Mouse (Mus musculus) C2C12 (cell line): ENCODE results near the gene Ankrd65.

Experiments
- CTCF ChIP-seq: IDR thresholded peaks from one replicate; pipeline ENCODE4 v1.5.1; 2011; ENCODE audit not compliant: control insufficient read depth, insufficient read depth, insufficient read length
- MAX ChIP-seq: IDR thresholded peaks from one replicate; pipeline ENCODE4 v1.6.1; 2011; ENCODE audit warnings: mild to moderate bottlenecking, control low read depth

DNA sequence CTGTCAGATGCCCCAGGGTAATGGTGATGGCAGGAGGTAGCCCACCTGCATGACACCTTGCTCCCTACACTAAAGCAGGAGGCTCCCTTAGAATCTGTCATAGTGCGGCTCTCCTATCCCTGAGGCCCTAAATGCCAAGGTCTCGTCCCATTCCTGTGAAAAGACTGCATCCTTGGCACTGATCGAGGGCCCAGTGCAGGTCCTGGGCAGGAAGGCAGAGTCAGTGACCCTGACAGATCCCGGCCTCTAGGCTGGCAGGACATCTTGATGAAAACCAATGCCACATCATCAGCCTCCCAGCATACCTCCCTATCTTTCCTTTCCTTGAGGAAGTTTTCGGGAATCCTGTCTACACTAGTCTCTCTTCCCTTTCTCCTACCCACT is 20.8 kb upstream of the Ankrd65 start:
- no peak for TF ChIP-seq CTCF
- no peak for TF ChIP-seq MAX
